Mouse (Mus musculus): ENCODE data around the gene Rab38.

- TF ChIP-seq POLR2A (IDR thresholded peaks at IDR 0.05; ENCODE audit: borderline replicate concordance, low read depth, low read length) (no peak), CTCF (IDR thresholded peaks at IDR 0.05; ENCODE audit: low read depth, low read length) (no peak)
These were observed 13.4 kb downstream of the Rab38 start for GRCm38 (mm10) chr7:88443435-88443834.

Data from bone marrow macrophage, adult 2 months (primary cell).